Mouse (Mus musculus): ENCODE data around the gene Nek8.
A peak's percentile ranks its signal among the peaks of the same experiment; 100 is the strongest.

Gene Nek8

GRCm38 (mm10) chr11:78182961-78183844 lies 6.7 kb upstream of the Nek8 start, which contains the start of gene Rpl23a:
TSS of gene Rpl23a (minus strand) at chr11:78183584.
- peak; percentile 94 for DNase-seq

DNA sequence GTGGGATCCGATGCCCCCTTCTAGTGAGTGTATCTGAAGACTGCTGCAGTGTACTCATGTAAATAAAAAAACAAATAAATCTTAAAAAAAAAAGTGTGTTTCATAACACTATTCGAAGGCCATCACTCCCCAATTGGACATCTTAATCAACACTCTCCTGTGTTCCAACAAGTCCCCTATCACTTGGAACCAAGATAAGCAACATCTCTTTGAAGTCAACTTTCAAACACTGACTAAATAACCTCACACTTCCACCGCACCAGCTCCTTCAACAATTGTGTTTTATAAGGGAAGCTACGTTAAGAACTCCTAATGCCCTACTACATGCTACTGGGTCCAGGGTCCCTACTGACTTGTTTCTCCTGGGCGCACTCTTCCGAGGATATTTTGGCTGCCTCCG lies 6.0 kb upstream of the Nek8 start:
- DNase-seq: no peak

DNA sequence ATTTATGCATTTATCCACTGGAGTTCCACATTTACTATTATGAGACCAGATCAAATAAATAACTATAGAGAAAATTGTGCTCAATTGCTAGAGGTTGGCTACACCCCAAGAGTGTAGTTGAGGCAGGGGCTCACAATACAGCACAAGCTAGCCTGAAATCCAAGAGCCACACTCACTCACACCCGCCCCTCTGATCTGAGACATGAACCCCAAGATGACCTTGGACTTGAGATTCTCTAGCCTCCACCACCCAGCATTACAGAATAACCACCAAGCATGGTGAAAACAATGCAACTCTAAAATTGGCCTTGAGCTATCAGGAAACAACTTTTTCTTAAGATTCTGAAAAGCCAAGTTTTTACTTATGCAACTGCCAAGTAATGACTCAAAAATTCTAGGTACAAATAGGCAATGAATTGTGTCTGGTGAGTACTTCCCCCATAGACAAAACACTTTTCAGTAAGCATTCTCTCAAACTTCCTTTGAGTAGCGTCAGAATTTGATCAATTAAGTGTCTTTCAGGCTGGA lies 5.4 kb upstream of the Nek8 start:
- DNase-seq: no peak

GRCm38 (mm10) chr11:78180081-78180761 lies 3.7 kb upstream of the Nek8 start:
- no peak for DNase-seq

DNA sequence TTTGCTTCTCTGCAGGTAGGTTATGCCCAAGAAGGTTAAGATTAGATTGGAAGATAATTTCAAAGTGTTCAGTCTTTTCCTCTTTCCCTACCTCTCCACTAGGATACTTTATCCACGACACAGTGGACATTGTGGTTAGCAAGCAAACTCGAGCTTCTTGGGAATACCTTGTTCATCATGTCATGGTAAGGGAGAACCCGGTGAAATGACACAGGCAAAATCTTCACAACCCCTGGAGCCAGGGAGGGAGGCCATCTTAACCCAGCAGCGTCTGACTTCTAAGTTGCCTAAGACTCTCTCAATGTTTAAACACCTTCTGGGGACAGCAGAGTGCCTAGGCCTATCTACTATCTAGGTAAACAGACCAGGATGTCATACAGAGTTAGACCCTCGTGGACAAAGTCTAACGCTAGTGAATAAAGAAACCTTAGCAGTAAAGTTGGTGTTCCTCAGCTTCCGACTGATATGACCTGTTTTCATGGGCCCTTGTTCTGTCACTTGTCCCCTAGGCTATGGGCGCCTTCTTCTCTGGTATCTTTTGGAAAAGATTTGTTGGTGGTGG lies 3.0 kb upstream of the Nek8 start:
- no peak for DNase-seq

DNA sequence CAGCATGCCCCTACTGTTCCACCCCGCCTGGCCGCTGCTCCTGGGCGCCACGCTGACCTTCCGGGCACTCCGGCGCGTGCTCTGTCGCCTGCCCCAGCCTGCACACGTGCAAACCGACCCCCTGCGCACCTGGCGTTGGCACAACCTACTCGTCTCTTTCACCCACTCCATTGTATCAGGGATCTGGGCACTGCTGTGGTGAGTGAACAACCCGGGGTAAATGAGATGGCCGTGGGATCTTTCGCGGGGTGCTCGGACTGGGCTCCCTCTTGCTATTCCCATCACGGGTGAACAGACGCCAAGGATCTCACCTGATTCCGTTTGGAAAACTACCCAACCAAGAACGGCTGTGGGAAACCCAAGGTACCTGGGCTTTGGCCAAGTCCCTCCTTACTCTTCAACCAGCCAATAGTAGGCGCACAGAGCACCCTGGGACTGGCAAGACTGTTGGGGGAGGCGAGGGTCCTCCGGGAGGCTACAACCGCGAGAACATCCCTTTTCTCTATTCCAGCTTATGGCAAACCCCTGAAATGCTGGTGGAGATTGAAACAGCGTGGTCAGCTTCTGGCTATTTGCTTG lies 2.5 kb upstream of the Nek8 start:
- DNase-seq: peak; percentile 93

GRCm38 (mm10) chr11:78177903-78178858 lies 1.7 kb upstream of the Nek8 start:
- peak; percentile 99 for DNase-seq

GRCm38 (mm10) chr11:78177437-78177836 lies 962 bp upstream of the Nek8 start:
- DNase-seq: peak; percentile 96

GRCm38 (mm10) chr11:78176905-78177331 lies 443 bp upstream of the Nek8 start:
- DNase-seq: no peak

DNA sequence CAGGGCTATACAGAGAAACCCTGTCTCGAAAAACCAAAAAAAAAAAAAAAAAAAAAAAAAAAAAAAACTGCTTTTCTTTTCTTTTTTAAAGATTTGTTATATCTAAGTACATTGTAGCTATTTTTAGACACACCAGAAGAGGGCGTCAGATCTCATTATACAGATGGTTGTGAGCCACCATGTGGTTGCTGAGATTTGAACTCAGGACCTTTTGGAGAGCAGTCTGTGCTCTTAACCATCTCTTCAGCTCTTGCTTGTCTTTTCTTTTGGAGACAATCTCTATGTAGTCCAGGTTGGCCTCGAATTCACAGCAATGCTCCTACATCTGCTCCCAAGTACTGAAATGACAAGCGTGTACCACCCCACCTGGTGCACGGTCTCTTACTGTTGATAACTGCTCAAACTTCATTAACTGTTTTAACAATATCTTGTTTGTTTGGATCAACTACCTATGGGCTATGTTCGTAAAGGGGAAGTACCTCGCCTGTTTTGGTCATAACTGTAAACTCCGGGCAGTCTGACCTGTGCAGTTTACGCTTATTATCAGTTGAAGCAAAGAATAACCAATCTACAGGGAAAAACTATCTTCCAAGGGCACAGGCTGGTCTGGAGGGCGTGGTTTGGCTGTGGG lies 589 bp downstream of the Nek8 start:
- DNase-seq: no peak

DNA sequence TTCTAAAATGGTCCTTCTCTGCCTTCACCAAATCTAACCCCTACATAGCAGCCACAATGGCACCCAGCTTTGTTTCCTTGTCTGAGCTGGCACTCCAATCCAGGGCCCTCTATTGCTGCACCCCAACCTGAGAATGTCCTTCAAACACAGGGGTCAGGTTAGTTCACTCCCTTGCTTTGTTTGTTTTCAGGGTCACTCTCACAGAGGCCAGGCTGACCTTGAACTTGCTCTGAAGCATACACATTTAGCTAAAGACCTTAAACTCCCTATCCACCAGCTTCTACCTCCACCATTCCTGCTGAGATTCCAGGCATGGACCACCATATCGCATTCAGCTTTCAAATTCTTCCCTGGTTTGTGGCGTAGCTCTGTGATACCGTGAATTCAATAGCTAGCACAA lies 2.0 kb downstream of the Nek8 start:
- DNase-seq: no peak

GRCm38 (mm10) chr11:78172748-78173383 lies 3.6 kb downstream of the Nek8 start:
- DNase-seq: no peak

DNA sequence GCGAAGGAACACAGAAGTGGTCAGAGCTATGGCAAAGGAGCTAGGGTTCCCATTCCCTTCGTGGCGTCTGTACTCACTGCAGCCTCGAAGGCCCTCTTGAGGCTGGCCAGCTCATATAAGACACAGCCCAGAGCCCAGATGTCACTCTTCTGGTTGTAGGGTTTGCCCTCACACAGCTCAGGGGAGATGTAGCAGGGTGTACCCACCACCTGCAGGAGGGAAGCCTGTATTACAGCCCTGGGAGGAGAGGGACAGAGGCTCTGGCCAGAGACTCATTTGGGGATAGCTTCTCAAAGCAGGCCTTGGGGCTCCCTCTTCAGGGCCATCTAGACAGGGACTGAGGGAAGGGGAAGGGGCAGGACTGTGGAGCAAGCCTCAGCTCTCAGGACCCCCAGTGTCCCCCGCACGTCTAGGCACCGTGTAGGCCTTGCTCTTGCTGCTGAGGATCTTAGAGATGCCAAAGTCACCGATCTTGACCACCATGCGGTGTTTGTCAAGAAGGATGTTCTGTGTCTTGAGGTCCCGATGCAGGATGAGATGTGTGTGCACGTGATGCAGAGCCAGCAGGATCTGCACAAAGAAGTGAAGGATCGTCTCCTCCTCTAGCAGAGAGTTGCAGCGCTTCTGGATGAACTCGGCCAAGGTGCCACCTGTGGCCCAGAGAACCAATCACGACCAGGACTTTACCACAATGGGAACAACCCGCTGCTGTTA lies 4.3 kb downstream of the Nek8 start:
- DNase-seq: no peak

DNA sequence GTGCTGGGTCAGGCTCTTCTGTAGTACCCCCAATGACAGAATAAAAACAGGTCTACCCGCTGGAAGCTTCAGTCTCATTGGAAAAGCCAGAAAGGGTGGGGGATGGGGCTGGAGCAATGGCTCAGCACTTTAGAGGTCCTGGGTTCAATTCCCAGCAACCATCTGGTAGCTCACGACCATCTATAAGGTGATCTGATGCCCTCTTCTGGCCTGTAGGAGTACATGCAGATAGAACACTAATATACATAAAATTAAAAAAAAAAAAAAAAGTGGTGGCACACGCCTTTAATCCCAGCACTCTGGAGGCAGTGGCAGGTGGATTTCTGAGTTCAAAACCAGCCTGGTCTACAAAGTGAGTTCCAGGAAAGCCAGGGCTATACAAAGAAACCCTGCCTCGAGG lies 5.1 kb downstream of the Nek8 start:
- DNase-seq: no peak

DNA sequence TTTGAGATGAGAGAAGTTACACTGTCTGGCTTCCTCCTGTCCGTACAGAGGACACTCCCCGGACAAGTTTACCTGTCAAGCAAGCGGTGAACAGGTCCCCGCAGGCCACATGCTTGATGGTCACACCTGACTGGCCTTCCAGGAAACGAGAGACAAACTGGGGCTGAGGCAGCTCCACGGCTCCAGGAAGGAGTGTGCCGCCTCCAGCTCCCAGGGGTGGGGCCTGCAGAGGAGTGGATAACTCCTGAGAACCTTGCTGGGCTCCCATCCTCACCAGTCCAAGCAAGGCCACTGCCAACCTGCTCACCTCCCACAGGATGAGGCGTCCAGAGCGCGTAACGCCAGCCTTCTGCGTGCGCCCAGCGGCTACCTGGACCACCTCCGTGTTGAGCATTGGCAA lies 6.2 kb downstream of the Nek8 start:
- no peak for DNase-seq

DNA sequence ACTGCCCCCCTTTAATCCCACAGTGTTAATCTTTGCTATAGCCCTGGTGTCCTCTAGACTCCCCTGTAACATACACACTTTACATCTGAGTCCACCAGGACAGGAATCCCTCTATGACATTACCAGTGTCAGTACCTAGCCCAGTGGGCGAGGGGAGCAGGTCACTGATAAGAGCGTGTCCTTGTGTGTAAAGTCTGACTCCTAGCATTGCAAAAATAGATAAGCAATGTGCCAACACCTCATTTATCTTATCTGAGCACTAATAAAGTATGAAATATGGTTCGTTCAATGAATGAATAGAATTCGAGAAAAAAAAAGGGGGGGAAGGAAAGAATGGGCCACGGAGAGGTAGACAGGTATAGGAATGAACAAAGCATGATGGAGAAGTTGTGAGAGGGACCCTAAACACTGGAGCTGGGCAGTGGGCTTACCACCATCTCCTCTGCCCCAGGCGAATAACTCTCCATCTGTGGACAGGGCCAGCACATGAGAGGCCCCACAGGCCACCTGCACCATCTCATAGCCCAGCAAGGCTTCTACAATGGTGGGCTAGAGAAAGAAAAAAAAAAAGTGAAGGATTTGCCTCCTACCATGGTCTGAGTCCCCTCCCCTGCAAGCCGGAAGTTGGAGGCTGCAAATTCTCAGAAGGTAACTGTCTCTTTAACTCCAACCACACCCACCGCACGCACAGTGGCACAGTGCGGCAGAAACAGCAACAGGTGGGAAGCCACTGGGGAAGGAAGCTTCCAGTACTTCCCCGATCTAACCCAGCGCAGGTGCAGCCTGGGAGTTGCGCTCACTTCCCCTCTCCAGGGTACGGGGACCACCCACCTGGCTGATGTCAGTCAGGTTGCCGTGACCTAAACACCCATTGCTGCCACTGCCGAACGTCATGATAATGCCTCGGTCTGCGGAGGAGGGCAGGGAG lies 7.7 kb downstream of the Nek8 start:
- DNase-seq: no peak

GRCm38 (mm10) chr11:78167257-78167959 lies 9.1 kb downstream of the Nek8 start:
- DNase-seq: no peak

DNA sequence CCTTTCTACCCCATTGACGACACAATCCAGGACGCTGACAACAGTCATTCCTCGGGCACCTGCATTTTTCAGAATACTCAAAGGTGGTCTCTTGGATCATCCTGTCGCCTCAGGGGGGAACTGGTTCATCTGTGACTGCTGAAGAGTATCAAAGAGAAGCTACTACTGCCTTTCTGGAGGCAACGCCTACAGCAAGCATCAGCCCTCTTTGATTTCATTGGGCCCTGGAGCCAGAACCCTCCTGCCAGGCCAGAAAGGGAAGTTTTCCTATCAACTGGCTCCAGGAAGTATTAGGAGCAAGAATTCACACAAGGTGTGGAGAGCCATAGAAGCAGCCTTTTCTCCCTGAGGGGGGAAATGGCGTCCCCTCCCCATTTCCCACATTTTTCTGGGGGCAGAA lies 9.8 kb downstream of the Nek8 start:
- no peak for DNase-seq

GRCm38 (mm10) chr11:78166161-78166560 lies 10.3 kb downstream of the Nek8 start:
- DNase-seq: no peak
